24 mouse cellular contexts compared by ENCODE assay signal in genomic region chr5:76784151-76784723, GRCm38 (mm10).
DNase-seq lines count a peak whose midpoint lies in the region; ATAC-seq lines count a peak whose summit lies in the region.
"Had no signal": no experiment of that assay in that cellular context is flagged by ENCODE, and none has a peak within 500 bp of the region (broad histone marks: within the 10 kb centered on the region; RNA-seq: fewer than 3 reads in every experiment).

No protein-coding gene starts in this region.

- no peaks in the 10 kb centered on the region; the same call in 1 of the 2 replicates for H3K36me3 ChIP-seq in hindbrain, embryonic 14.5 days (replicated peaks; ENCODE audit: control insufficient read depth, insufficient read depth)
- 0 out of 2 replicates have a peak, but pooled peaks cover 2% of the 10 kb centered on the region for H3K36me3 ChIP-seq in hindbrain, embryonic 16.5 days (ENCODE audit: control insufficient read depth, insufficient read depth, low read length)
- H3K36me3 ChIP-seq in forebrain, embryonic 15.5 days: 0 out of 2 replicates have a peak, but pooled peaks cover 3% of the 10 kb centered on the region
- H3K36me3 ChIP-seq: embryonic facial prominence, embryonic 12.5 days; limb, embryonic 15.5 days had no signal

- peak; percentile 15 for DNase-seq in adrenal gland, postnatal 10 days
- DNase-seq in adrenal gland, adult 18-20 months (ENCODE audit: low spot score in 2 of 2): no peak
- no peak for DNase-seq in hindbrain, embryonic 14.5 days (ENCODE audit: low spot score)
- peak; percentile 72 for DNase-seq in 416B (ENCODE audit: low read depth)
- no peak for DNase-seq in thymus, postnatal 36 days
- DNase-seq in right cerebral cortex, postnatal 36 days (ENCODE audit: low spot score in 2 of 2): no peak
- DNase-seq: cerebellum, adult 11 months; cerebellum, postnatal 10 days; gastrocnemius, postnatal 36 days; kidney, adult 2 months; kidney, postnatal 14 days; left cerebral cortex, postnatal 4 days; lung, embryonic 14.5 days; thymus, adult 18-20 months; thymus, postnatal 4 days had no signal

- no peak overlapping the region for H3K4me3 ChIP-seq in hindbrain, embryonic 14.5 days (replicated peaks; ENCODE audit: low read length)
- H3K4me3 ChIP-seq in hindbrain, embryonic 16.5 days (ENCODE audit: low read length): no peak overlapping the region
- H3K4me3 ChIP-seq in forebrain, embryonic 15.5 days: no peak overlapping the region
- H3K4me3 ChIP-seq: embryonic facial prominence, embryonic 12.5 days; limb, embryonic 15.5 days; myocyte had no signal

- H3K9ac ChIP-seq in hindbrain, embryonic 14.5 days: no peak overlapping the region
- H3K9ac ChIP-seq in hindbrain, embryonic 16.5 days (ENCODE audit: low read depth, low read length): no peak overlapping the region
- H3K9ac ChIP-seq in forebrain, embryonic 15.5 days (replicated peaks): no peak overlapping the region
- H3K9ac ChIP-seq: embryonic facial prominence, embryonic 12.5 days; limb, embryonic 15.5 days; liver, embryonic 14.5 days; lung, embryonic 14.5 days had no signal

- H3K9me3 ChIP-seq in hindbrain, embryonic 14.5 days (ENCODE audit: control insufficient read depth, low read length): no peaks in the 10 kb centered on the region
- no peaks in the 10 kb centered on the region for H3K9me3 ChIP-seq in hindbrain, embryonic 16.5 days (ENCODE audit: control insufficient read depth, low read length)
- no peaks in the 10 kb centered on the region for H3K9me3 ChIP-seq in forebrain, embryonic 15.5 days
- H3K9me3 ChIP-seq: embryonic facial prominence, embryonic 12.5 days; G1E; limb, embryonic 15.5 days had no signal

- whole genome bisulfite sequencing in hindbrain, embryonic 14.5 days: 83% methylated on average over 7 of the region's 7 CpGs
- 80% methylated on average over 7 of the region's 7 CpGs for WGBS in hindbrain, embryonic 16.5 days
- 81% methylated on average over 7 of the region's 7 CpGs for WGBS in forebrain, embryonic 15.5 days

- ATAC-seq in hindbrain, embryonic 14.5 days (ENCODE audit: low FRiP score): no peak
- ATAC-seq in hindbrain, embryonic 16.5 days: no peak
- no peak for ATAC-seq in forebrain, embryonic 15.5 days (replicated peaks)
- ATAC-seq: Patski had no signal

- H3K27ac ChIP-seq in hindbrain, embryonic 14.5 days: peak overlapping the region; percentile 90; the same call in 1 of the 2 replicates
- H3K27ac ChIP-seq in hindbrain, embryonic 16.5 days (ENCODE audit: low read depth, low read length): no peak overlapping the region
- peak overlapping the region; percentile 92 for H3K27ac ChIP-seq in forebrain, embryonic 15.5 days (replicated peaks)
- H3K27ac ChIP-seq: limb, embryonic 15.5 days; liver, embryonic 14.5 days had no signal

- peaks cover 25% of the 10 kb centered on the region for H3K4me1 ChIP-seq in hindbrain, embryonic 14.5 days (replicated peaks; ENCODE audit: control insufficient read depth, insufficient read depth, low read length)
- H3K4me1 ChIP-seq in hindbrain, embryonic 16.5 days (ENCODE audit: control insufficient read depth, insufficient read depth, low read depth, low read length): peaks cover 18% of the 10 kb centered on the region
- H3K4me1 ChIP-seq in forebrain, embryonic 15.5 days: peaks cover 44% of the 10 kb centered on the region
- H3K4me1 ChIP-seq: limb, embryonic 15.5 days had no signal

- H3K4me2 ChIP-seq in hindbrain, embryonic 14.5 days (replicated peaks): no peak overlapping the region
- no peak overlapping the region for H3K4me2 ChIP-seq in hindbrain, embryonic 16.5 days (ENCODE audit: low read length)
- no peak overlapping the region for H3K4me2 ChIP-seq in forebrain, embryonic 15.5 days (replicated peaks)
- H3K4me2 ChIP-seq: embryonic facial prominence, embryonic 12.5 days; limb, embryonic 15.5 days; lung, embryonic 14.5 days had no signal

- no peaks in the 10 kb centered on the region for H3K27me3 ChIP-seq in hindbrain, embryonic 14.5 days (ENCODE audit: control insufficient read depth, insufficient read depth, low read length)
- no peaks in the 10 kb centered on the region for H3K27me3 ChIP-seq in hindbrain, embryonic 16.5 days (replicated peaks; ENCODE audit: control insufficient read depth, insufficient read depth, low read length)
- H3K27me3 ChIP-seq in forebrain, embryonic 15.5 days: no peaks in the 10 kb centered on the region
- H3K27me3 ChIP-seq: CH12.LX; embryonic facial prominence, embryonic 12.5 days; limb, embryonic 15.5 days; Patski had no signal

Comparison
In these comparisons a context has a peak if more than half of its experiments do, and no peak if none do; other contexts are left out.
1. DNase-seq: peak in adrenal gland, postnatal 10 days (single experiment) and 416B (single experiment); none in adrenal gland, adult 18-20 months (0 of 2), hindbrain, embryonic 14.5 days (single experiment), thymus, postnatal 36 days (0 of 2) and right cerebral cortex, postnatal 36 days (0 of 2).